Mouse (Mus musculus) 3134 (cell line): Measurements from ENCODE around the gene Elp5.
A peak's percentile ranks its signal among the peaks of the same experiment; 100 is the strongest.
"Not testable (repeated sequence)": the region's sequence is repeated elsewhere in the genome, so short reads cannot be mapped to it uniquely, and the experiment has no call there.

Experiments used
- DNase-seq: peaks from one replicate; pipeline ENCODE4 v3.0.0-alpha.2; 2011; ENCODE audit warnings: low spot score; ENCODE audit not compliant: insufficient read length; ENCODE audit errors: extremely low read depth

Gene Elp5

DNA sequence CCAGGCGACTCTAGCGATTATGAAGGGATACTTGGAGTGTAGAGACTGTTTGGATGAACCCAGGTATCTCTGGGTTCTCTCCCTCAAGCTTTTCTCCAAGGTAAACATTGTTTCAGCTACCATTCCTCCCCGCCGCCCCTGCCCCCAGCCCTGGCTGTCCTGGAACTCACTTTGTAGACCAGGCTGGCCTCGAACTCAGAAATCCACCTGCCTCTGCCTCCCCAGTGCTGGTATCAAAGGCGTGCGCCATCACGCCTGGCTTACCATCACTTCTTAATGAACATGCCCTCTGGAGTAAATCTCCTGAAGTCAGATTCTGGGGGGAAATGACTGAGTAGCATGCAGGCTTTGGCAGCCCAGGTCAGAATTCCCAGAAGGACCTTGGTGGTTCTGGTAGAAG, at the start of gene Elp5:
Gene Elp5, minus strand, starts transcription at position 293 of the 400 bp plus-strand sequence.
- no peak for DNase-seq

DNA sequence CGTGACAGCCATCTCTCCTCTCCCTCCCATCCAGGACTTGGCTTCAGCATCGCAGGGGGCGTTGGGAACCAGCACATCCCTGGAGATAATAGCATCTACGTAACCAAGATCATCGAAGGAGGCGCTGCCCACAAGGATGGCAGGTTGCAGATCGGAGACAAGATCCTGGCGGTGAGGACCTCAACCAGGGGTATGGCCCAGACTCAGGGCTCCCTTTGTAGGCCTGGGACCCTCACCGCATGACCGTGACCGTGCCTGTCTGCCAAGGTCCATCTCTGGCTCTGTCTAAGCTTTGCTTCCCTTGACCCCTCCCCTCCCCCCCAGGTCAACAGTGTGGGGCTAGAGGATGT, 49.0 kb upstream of the Elp5 start:
- DNase-seq, result no peak

DNA sequence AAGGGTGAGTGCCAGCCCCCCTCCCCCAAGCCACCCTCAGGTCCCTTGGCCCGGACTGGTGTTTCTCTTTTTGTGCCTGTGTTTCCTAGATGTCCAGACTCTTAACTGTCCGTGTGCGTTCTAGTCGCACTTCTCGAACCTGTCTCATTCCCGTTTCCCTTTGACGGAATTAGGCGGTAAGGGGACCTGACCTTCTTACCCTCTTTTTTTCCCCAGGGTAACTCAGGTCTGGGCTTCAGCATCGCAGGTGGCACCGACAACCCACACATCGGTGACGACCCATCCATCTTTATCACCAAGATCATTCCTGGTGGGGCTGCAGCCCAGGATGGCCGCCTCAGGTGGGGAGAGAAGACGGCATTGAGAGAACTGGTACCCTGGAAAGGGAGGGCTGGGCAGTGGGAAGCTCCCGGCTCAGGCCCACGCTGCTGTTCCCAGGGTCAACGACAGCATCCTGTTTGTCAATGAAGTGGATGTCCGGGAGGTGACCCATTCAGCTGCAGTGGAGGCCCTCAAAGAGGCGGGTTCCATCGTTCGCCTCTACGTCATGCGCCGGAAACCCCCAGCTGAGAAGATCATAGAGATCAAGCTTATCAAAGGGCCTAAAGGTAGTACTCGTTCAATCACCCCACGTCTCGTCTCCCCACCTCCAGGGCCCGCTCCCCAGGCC, 48.5 kb upstream of the Elp5 start:
- DNase-seq, result no peak

- no peak for DNase-seq
Measured at GRCm38 (mm10) chr11:70029829-70030550, 47.7 kb upstream of the Elp5 start.

GRCm38 (mm10) chr11:70029130-70029801, 46.9 kb upstream of the Elp5 start:
- peak; percentile 64 for DNase-seq

- DNase-seq, result no peak
Measured at GRCm38 (mm10) chr11:70028401-70029129, 46.2 kb upstream of the Elp5 start.

DNA sequence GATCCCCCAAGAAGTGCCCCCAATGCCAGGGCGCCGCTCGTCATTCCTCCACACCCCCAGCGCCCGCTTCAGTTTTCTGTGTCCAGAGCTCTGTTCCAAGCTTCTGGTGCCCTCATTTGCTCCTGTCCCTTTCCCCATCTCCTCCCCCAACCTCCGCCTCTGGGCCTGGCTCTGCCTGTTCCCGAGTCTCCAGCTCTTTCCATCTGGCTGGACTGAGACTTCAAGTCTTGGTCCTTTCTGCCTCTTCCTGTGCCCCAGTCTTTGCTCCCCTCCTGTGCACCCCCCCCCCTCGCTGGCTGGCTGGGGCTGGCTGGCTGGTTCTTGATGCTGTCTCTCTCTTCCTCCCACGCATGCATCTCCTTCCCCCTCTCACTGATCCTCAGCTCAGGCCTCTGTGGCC, 45.1 kb upstream of the Elp5 start:
- no peak for DNase-seq

DNA sequence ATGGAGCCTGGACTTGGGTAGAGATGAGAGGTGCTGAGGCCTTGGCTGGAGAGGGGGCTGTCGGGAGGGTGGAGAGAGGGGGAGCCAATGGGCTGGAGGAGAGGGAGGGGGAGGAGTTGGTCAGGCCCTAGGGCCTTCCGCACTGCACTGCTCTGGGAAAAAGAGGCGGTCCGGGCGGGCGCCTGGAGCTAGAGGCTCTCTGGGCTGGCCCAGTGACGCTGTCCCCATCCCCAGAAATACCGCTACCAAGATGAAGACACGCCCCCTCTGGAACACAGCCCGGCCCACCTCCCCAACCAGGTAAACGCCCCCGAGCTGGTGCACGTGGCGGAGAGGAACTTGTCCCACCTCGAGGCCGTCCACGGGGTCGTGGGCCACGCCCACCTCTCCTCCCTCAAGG, 44.4 kb upstream of the Elp5 start:
- DNase-seq, result no peak

GRCm38 (mm10) chr11:70024151-70024514, 41.8 kb upstream of the Elp5 start:
- DNase-seq, result no peak

DNA sequence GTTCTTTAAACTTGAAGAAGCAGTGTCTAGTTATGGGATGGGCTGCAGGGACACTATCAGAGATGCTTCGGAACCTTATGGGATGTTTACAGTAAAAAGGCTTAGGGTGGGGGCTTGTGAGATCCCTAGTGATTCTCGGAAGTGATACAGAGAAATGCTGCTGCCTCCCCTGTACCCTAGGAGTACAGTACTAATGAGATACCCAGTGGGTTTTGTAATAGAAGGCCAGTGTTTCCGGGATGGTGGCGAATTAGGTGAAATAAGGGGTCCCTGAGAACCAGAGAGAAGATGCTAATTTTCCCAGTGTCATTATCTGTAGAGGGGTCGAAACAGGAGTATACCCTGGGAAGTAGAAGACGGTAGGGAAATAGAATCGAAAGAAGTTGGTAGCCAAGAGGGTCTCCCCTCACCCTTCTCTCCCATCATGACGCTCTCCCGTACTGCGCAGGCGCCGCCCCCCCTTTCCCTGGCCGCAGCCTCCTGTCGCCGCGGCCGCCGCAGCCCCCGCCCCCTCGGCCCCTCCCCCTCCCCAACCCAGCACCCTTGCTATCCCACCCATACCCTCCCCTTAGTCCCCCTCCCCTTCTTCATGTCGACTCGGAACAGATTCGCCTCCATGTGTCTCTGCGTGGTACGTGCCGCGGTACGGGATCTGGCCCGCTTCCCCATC, 41.3 kb upstream of the Elp5 start:
- no peak for DNase-seq

GRCm38 (mm10) chr11:70021264-70022132, 39.2 kb upstream of the Elp5 start:
- peak; percentile 95 for DNase-seq

DNA sequence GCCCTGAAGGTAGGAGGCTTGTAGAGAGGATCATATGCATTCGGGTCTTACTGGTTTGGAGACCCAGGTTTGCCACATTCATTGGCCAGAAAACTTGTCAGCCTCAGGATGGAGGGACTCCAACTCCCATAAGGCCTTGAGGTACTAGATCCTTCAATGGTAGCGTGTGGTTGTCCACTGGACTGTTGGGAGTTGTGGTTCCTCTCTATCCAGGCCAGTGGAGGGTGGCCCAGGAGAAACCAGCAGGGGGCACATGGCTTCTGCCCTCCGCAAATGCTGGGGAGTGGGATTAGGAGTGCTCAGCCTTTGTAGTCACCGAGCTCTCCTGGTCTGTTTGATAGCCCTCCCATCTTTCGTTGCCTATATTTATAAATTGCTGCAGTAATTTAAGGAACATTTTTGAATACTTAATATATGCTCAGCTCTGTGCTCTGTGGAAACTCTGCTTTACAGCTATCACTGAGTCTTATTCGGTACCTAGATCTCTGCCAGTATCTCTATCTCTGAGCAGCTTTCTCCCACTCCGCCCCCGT, 38.5 kb upstream of the Elp5 start:
- peak; percentile 67 for DNase-seq

DNA sequence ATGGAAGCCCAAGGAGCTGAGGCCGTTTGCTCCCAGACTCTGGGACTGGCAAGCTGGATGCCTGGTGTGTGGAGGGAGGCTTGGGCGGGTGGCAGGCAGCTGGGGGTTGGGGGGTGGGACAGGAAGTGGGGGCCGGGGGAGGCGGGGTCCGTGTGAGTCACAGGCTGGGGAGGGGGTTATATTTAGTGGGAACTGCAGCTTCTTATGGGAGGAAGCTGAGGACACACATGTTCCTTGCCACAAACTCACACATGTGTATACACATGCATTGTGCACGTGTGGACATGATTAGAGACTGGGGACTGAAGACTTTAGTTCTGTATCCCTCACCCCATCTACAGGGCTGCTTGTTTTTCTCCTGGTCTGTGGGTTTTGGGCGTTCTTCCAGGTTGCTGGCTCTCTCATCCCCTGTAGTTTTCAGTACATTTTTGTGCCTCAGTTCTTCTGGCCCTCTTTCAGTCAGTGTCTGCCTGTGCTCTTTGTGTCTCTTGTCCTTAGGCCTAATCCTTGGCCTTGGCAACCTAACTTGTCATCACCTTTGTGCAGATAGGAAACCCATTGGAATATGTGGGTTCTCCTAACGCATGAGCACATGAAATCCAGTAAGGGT, 37.8 kb upstream of the Elp5 start:
- DNase-seq, result no peak

- no peak for DNase-seq
Measured at GRCm38 (mm10) chr11:70019495-70020021, 37.2 kb upstream of the Elp5 start.

GRCm38 (mm10) chr11:70018131-70018990, 36.0 kb upstream of the Elp5 start:
- DNase-seq, result peak; percentile 46

DNA sequence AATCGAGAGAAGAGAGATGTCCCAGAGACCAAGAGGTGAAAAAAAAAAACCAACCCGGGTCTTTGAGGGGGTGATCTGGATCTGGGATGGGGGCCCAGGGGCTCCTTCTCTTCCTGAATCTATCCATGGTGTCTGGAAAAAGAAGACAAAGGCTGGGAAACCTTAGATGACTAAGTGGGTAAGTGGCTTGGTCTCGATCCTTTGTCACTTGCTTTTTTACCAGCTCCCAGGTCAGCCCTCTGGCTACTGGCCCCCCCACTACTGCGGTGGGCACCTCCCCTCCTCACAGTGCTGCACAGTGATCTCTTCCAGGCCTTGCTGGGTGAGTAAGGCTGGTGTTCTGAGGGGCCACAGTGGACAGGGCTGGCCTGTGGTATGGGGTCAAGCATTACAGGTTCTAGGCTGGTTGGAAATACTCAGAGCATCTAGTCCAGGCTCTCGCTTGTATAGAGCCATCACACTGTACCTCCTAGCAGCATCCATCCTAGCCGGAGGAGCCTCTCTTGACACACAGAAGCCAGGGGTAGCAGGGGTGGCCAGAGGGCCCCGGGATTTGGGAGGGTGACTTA, 35.0 kb upstream of the Elp5 start:
- no peak for DNase-seq

DNA sequence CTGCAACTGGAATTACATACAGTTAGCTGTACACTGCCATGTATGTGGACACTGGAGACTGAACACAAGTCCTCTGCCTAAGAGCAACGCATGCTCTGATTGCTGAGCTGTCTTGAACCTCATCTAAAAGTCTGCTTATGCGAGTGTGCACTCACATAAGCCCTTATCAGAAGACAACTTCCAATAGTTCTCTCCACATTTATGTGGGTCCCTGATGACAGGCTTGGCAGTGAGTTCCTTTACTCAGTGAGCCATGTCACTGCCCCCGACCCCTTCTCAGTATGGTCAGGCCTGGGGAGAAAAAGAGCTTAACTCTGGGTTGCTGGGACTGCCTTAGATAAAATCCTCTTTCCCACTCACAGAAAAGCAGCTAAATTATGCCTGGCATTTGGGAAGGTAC, 34.4 kb upstream of the Elp5 start, which contains the start of gene Dlg4:
Gene Dlg4, plus strand, starts transcription at position 274 of the 400 bp plus-strand sequence.
- DNase-seq, result no peak

DNA sequence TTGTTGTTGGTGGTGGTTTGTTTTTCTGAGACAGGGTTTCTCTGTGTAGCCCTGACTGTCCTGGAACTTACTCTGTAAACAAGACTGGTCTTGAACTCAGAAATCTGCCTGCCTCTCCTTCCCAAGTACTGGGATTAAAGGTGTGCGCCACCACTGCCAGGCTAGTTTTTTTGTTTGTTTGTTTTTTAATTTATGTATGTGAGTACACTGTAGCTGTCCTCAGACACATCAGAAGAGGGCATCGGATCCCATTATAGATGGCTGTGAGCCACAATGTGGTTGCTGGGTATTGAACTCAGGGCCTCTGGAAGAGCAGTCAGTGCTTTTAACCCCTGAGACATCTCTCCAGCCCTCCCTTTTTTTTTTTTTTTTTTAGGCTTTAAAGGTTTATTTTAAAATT, 33.9 kb upstream of the Elp5 start:
- DNase-seq, result not testable (repeated sequence)
